Mouse (Mus musculus) cortical plate, adult 2 months (tissue): ENCODE results near the gene Socs3.

Experiments used
- CTCF ChIP-seq: fragments of 200-500 bp; IDR thresholded peaks from 2 replicates; pipeline ENCODE4 v1.5.1; 2011; ENCODE audit warnings: mild to moderate bottlenecking, control low read depth, low read length; ENCODE audit not compliant: insufficient read depth; ENCODE audit errors: extremely low read depth
- POLR2A ChIP-seq: fragments of 200-500 bp; IDR thresholded peaks from 2 replicates; pipeline ENCODE4 v1.6.1; 2011; ENCODE audit warnings: mild to moderate bottlenecking, low read length, control low read depth; ENCODE audit not compliant: insufficient read depth; ENCODE audit errors: extremely low read depth

- TF ChIP-seq CTCF, result no peak
- no peak for TF ChIP-seq POLR2A
These were observed 35.1 kb downstream of the Socs3 start for GRCm38 (mm10) chr11:117934576-117935368.
